In genomic region chr8:66430639-66431038, GRCm38 (mm10) we compare ENCODE assay signal across 26 mouse cellular contexts.
"Had no signal": no experiment of that assay in that cellular context is flagged by ENCODE, and none has a peak within 500 bp of the region (broad histone marks: within the 10 kb centered on the region; RNA-seq: fewer than 3 reads in every experiment).

No protein-coding gene starts in this region.

- H3K4me2 ChIP-seq: heart, embryonic 13.5 days; heart, embryonic 15.5 days; hindbrain, embryonic 12.5 days; hindbrain, embryonic 14.5 days; intestine, embryonic 15.5 days; limb, embryonic 13.5 days; limb, embryonic 15.5 days; liver, embryonic 12.5 days had no signal

- H3K4me1 ChIP-seq: heart, embryonic 10.5 days; heart, embryonic 15.5 days; hindbrain, embryonic 10.5 days; hindbrain, embryonic 12.5 days; intestine, embryonic 15.5 days; limb, embryonic 13.5 days; limb, embryonic 15.5 days; liver, embryonic 12.5 days had no signal

- DNase-seq: gastrocnemius, postnatal 14 days; gastrocnemius, postnatal 36 days; heart, adult 18-20 months; heart, postnatal 14 days; heart, postnatal 36 days; kidney, adult 18-20 months; kidney, adult 8-10 months; kidney, postnatal 10 days; kidney, postnatal 25 days; kidney, postnatal 4 days; layer of hippocampus, postnatal 36 days; left cerebral cortex, postnatal 4 days had no signal

- H3K9ac ChIP-seq: heart, embryonic 13.5 days; heart, embryonic 15.5 days; hindbrain, embryonic 12.5 days; hindbrain, embryonic 14.5 days; intestine, embryonic 15.5 days; limb, embryonic 13.5 days; limb, embryonic 15.5 days; liver, embryonic 12.5 days had no signal

- H3K27me3 ChIP-seq: heart, embryonic 13.5 days; heart, embryonic 15.5 days; hindbrain, embryonic 12.5 days; intestine, embryonic 15.5 days; limb, embryonic 13.5 days; limb, embryonic 15.5 days; liver, embryonic 12.5 days had no signal

- H3K27ac ChIP-seq: heart, embryonic 10.5 days; heart, embryonic 13.5 days; heart, embryonic 15.5 days; hindbrain, embryonic 10.5 days; hindbrain, embryonic 12.5 days; hindbrain, embryonic 14.5 days; intestine, embryonic 15.5 days; layer of hippocampus, adult 2 months; limb, embryonic 13.5 days; limb, embryonic 15.5 days; liver, embryonic 12.5 days had no signal

- H3K9me3 ChIP-seq: heart, embryonic 10.5 days; heart, embryonic 13.5 days; heart, embryonic 15.5 days; hindbrain, embryonic 10.5 days; hindbrain, embryonic 12.5 days; intestine, embryonic 15.5 days; limb, embryonic 13.5 days; limb, embryonic 15.5 days; liver, embryonic 12.5 days had no signal

- ATAC-seq: hindbrain, embryonic 16.5 days; inflammation-experienced regulatory T-cells, adult 6 months; intestine, embryonic 15.5 days; intestine, postnatal 0 days; liver, embryonic 12.5 days had no signal

- H3K4me3 ChIP-seq: heart, embryonic 10.5 days; heart, embryonic 13.5 days; heart, embryonic 15.5 days; hindbrain, embryonic 10.5 days; hindbrain, embryonic 12.5 days; intestine, embryonic 15.5 days; layer of hippocampus, adult 2 months; limb, embryonic 13.5 days; limb, embryonic 15.5 days; liver, embryonic 12.5 days had no signal

- H3K36me3 ChIP-seq: heart, embryonic 10.5 days; heart, embryonic 13.5 days; heart, embryonic 15.5 days; hindbrain, embryonic 10.5 days; hindbrain, embryonic 12.5 days; intestine, embryonic 15.5 days; limb, embryonic 13.5 days; limb, embryonic 15.5 days; liver, embryonic 12.5 days had no signal
